Mouse (Mus musculus): Measurements from ENCODE around the gene Gm45716. TPM values are rescaled to one million over a fixed set of nuclear protein-coding genes. Genes with fewer than 3 reads are reported as not detected.

Gm45716 gene
- polyA plus RNA-seq, 1 experiment from 2014 or later = 49.5 TPM

DNA sequence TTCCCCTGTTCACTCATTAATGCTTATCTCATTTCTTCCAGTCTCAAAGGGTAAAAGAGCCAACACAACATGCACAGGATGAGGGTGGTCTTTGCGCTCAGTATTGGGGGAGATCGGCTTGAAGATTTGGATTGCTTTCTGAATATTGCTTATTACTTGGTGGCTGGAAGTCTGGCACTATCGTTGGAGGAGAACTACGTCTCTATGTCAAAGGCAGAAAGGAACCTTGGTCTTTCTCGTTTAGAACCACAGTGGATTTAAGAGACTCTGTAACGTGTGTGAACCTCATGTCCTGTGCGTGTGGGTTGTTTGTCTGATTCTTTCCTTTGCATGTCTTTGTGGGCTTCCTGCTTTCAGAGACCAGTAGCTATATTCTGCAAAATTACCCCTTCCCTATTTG, 63.2 kb downstream of the Gm45716 start:
- Histone ChIP-seq H3K4me3 (peak overlapping the region; percentile 74), H3K36me3 (peaks cover 3% of the 10 kb centered on the region; the same call in 1 of the 2 replicates), H3K27ac (ENCODE audit: poor library complexity, severe bottlenecking) (peak overlapping the region; percentile 84; the same call in 1 of the 2 replicates), H3K4me2 (peak overlapping the region; percentile 80), H3K9ac (peak overlapping the region; percentile 93), H3K9me3 (replicated peaks) (no peaks in the 10 kb centered on the region), H3K4me1 (replicated peaks) (peaks cover 48% of the 10 kb centered on the region), H3K27me3 (replicated peaks) (no peaks in the 10 kb centered on the region)
- no peak for ATAC-seq (ENCODE audit: insufficient number of reproducible peaks, low FRiP score)
- 36% methylated on average over 7 of the region's 7 CpGs for WGBS

DNA sequence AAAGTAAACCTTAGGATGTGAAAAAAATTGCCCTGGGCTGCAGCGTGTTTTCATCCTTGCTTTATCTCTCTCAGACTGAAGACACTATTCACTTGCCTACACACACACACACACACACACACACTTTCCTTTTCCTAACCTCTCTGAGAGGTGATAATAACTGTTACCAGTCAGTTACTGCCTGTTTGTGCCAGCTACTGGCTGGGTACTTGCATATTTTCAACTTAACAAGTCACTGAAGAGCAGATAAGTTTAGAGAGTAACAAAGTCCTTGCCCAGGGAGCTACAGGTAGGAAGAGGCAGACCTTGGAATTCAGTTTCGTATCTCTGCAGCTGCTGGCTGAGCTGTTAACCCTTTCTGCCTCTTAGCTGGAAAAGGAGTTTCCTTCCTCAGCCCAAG, 64.4 kb downstream of the Gm45716 start:
- peak overlapping the region; percentile 76 for H3K27ac ChIP-seq (ENCODE audit: poor library complexity, severe bottlenecking)
- H3K4me3 ChIP-seq = peak overlapping the region; percentile 11
- H3K9me3 ChIP-seq (replicated peaks) = no peaks in the 10 kb centered on the region
- H3K9ac ChIP-seq = peak overlapping the region; percentile 62
- H3K36me3 ChIP-seq = peaks cover 3% of the 10 kb centered on the region; the same call in 1 of the 2 replicates
- H3K27me3 ChIP-seq (replicated peaks) = no peaks in the 10 kb centered on the region
- 7% methylated on average over 2 of the region's 2 CpGs for whole genome bisulfite sequencing
- ATAC-seq (ENCODE audit: insufficient number of reproducible peaks, low FRiP score) = no peak
- peaks cover 58% of the 10 kb centered on the region for H3K4me1 ChIP-seq (replicated peaks)
- H3K4me2 ChIP-seq = peak overlapping the region; percentile 52

DNA sequence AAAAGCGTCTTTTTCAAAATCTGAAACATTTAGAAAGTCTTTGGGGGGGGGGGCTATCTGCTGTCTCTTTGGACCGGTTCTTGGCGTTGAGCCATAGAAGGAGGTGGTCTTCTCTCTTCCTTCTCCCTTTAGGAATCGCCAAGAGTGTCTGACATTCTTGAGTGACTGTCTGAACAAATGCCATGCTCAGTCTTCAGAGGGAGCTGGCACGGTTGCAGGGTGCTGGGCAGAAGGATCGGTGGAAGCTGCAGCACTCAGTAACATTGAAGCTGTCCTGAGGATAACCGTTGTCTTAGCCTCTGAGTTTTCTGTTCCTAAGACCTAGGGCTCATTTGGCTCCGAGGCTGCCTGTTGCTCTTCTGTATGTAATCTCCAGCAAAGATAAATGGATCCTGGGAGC, 64.9 kb downstream of the Gm45716 start:
- Histone ChIP-seq H3K4me1 (replicated peaks) (peaks cover 63% of the 10 kb centered on the region), H3K9ac (peak overlapping the region; percentile 62), H3K27me3 (replicated peaks) (no peaks in the 10 kb centered on the region), H3K27ac (ENCODE audit: poor library complexity, severe bottlenecking) (peak overlapping the region; percentile 76), H3K4me3 (peak overlapping the region; percentile 11), H3K4me2 (peak overlapping the region; percentile 52), H3K36me3 (peaks cover 4% of the 10 kb centered on the region), H3K9me3 (replicated peaks) (no peaks in the 10 kb centered on the region)
- ATAC-seq (ENCODE audit: insufficient number of reproducible peaks, low FRiP score) = no peak
- 27% methylated on average over 8 of the region's 8 CpGs for WGBS

DNA sequence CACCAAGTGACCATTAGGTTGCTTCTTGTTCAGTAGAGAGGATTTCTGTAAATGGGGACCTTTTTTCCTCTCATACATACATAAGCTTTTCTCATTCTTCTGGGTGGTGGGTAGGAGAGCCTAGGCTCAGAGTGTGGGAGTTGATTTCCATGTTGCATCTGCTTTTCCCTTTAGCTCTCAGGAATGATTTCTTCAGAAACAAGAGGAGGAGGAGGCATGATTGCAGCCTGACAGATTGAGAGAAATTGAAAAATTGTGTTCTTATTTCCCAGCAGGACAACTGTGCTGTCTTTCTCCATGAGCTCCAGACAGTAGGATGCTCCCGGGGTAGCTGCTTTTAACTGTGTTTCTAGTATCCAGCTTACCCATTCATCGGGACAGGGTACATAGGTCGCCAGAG, 67.1 kb downstream of the Gm45716 start:
- H3K27ac ChIP-seq (ENCODE audit: poor library complexity, severe bottlenecking) = peak overlapping the region; percentile 97
- 86% methylated on average over 3 of the region's 3 CpGs for WGBS
- no peak overlapping the region for H3K9ac ChIP-seq
- peaks cover 11% of the 10 kb centered on the region for H3K36me3 ChIP-seq
- ATAC-seq (ENCODE audit: insufficient number of reproducible peaks, low FRiP score) = no peak
- no peaks in the 10 kb centered on the region for H3K27me3 ChIP-seq (replicated peaks)
- H3K4me3 ChIP-seq = no peak overlapping the region
- H3K9me3 ChIP-seq (replicated peaks) = no peaks in the 10 kb centered on the region
- no peak overlapping the region for H3K4me2 ChIP-seq
- peaks cover 73% of the 10 kb centered on the region for H3K4me1 ChIP-seq (replicated peaks)

DNA sequence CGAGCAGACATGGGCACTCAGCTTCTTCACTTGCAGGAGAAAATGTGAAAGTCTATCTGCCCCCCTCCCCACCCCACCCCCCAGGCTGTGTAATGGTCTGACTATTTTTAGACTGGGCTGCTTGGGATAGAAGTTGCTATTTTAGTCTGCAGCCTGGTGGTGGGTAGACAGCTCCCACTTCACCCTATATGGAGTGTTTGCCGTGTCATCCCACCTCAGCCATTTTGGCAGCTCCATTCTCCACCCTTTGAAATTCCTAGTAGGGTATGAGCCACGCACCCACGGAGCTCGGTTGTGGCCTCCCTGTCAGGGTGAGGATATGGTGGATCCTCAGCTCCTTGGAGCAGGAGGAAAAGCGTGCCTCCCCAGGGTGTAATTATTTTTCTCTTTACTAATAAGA, 68.2 kb downstream of the Gm45716 start:
- H3K4me1 ChIP-seq (replicated peaks) = peaks cover 72% of the 10 kb centered on the region
- ATAC-seq (ENCODE audit: insufficient number of reproducible peaks, low FRiP score) = peak; percentile 83
- WGBS = 20% methylated on average over 6 of the region's 6 CpGs
- no peaks in the 10 kb centered on the region for H3K9me3 ChIP-seq (replicated peaks)
- H3K36me3 ChIP-seq = peaks cover 21% of the 10 kb centered on the region
- H3K27me3 ChIP-seq (replicated peaks) = no peaks in the 10 kb centered on the region
- peak overlapping the region; percentile 61 for H3K4me2 ChIP-seq
- H3K27ac ChIP-seq (ENCODE audit: poor library complexity, severe bottlenecking) = peak overlapping the region; percentile 97
- H3K9ac ChIP-seq = peak overlapping the region; percentile 62
- peak overlapping the region; percentile 12; the same call in 1 of the 2 replicates for H3K4me3 ChIP-seq

DNA sequence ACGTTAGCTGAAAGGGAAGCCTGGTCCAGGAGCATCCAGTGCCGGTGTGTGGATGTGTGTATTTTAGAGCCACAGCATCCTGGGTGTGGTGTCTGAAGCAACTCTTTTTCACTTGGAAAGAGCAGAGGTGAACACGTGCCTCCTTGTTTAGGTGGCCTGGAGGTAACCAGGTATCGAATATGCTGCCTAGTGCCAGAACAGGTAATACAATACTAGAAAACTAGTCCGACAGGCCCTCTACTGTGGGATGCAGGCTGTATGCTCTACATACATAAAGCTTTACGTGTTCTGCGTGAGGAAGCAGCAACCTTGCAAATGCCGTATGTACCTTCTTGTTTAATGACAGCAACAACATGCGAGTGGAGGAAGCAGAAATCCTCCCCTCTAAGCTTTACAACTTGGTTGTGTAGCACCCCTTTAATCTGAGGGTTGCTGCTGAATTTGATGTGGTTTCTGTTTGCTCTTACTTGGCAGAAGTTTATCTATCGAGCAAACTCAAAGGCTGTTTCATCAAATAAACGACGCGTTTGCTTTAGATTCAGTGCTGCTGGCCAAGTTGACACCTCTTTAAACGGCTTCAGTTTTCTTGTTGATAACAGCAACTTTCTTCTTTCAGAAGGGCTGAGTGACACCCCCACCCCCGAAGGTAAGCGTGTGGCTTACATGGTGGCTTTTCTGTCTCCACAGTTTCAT, 69.5 kb downstream of the Gm45716 start:
- no peak for ATAC-seq (ENCODE audit: insufficient number of reproducible peaks, low FRiP score)
- Histone ChIP-seq H3K4me1 (replicated peaks) (peaks cover 65% of the 10 kb centered on the region), H3K9ac (no peak overlapping the region), H3K4me2 (no peak overlapping the region), H3K4me3 (no peak overlapping the region), H3K27me3 (replicated peaks) (no peaks in the 10 kb centered on the region), H3K27ac (ENCODE audit: poor library complexity, severe bottlenecking) (peak overlapping the region; percentile 97), H3K9me3 (replicated peaks) (no peaks in the 10 kb centered on the region), H3K36me3 (peaks cover 33% of the 10 kb centered on the region)
- WGBS = 61% methylated on average over 16 of the region's 16 CpGs

DNA sequence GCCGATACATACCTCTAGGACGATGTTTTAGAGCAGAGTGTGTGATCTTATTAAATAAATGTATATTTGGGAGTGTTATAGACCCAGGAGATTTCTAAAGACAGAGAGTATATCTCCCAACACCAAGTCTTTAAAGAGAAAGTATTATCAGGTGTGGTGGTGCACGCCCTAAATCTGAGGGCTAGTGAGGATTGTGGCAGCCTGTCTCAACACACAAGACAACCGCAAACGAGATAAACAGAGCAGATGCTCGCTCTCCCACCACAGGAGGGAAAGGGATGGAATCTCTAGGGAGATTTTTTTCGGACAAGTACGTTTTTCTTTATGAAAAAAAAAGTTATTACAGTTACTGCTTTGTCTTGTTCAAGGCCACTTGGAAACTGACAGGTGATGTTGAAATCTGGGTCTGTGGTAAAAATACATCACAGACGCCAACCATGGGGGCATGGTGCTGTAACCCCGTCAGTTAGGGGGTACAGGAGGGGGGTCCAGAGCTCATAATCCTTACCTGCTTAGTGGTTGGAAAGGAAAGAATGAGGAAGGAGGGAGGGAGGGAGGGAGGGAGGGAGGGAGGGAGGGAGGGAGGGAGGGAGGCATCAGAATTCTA, 70.9 kb downstream of the Gm45716 start:
- 43% methylated on average over 10 of the region's 10 CpGs for WGBS
- Histone ChIP-seq H3K4me1 (replicated peaks) (peaks cover 51% of the 10 kb centered on the region), H3K27ac (ENCODE audit: poor library complexity, severe bottlenecking) (peak overlapping the region; percentile 36; the same call in 1 of the 2 replicates), H3K4me3 (no peak overlapping the region), H3K9ac (no peak overlapping the region), H3K4me2 (no peak overlapping the region), H3K9me3 (replicated peaks) (no peaks in the 10 kb centered on the region), H3K27me3 (replicated peaks) (no peaks in the 10 kb centered on the region), H3K36me3 (peaks cover 48% of the 10 kb centered on the region)
- ATAC-seq (ENCODE audit: insufficient number of reproducible peaks, low FRiP score) = no peak

DNA sequence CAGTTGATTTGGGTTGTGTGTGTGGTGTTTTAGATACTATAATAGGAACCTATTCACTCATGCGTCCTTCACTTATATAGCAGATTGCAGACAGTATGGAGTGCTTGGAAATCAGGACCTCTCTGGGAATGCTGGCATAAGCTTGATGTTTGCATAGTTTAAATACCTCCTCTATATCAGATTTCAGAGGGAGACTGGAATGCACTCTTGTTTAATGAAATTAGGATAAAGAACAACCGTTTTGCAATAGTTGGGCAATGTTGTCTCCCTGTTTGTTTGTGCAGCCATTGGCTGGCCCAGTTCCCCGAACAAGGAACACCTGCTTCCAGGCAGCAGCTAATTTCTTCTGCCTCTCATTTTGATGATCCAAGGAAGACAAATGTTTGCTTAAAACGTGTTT, 71.6 kb downstream of the Gm45716 start:
- no peaks in the 10 kb centered on the region for H3K9me3 ChIP-seq (replicated peaks)
- H3K4me1 ChIP-seq (replicated peaks) = peaks cover 45% of the 10 kb centered on the region
- no peaks in the 10 kb centered on the region for H3K27me3 ChIP-seq (replicated peaks)
- no peak overlapping the region for H3K4me2 ChIP-seq
- no peak overlapping the region for H3K9ac ChIP-seq
- no peak overlapping the region for H3K4me3 ChIP-seq
- WGBS = 46% methylated on average over 4 of the region's 4 CpGs
- H3K36me3 ChIP-seq = peaks cover 54% of the 10 kb centered on the region
- no peak for ATAC-seq (ENCODE audit: insufficient number of reproducible peaks, low FRiP score)
- 0 out of 2 replicates have a peak overlapping the region, but pooled peaks have one; percentile 36 for H3K27ac ChIP-seq (ENCODE audit: poor library complexity, severe bottlenecking)

DNA sequence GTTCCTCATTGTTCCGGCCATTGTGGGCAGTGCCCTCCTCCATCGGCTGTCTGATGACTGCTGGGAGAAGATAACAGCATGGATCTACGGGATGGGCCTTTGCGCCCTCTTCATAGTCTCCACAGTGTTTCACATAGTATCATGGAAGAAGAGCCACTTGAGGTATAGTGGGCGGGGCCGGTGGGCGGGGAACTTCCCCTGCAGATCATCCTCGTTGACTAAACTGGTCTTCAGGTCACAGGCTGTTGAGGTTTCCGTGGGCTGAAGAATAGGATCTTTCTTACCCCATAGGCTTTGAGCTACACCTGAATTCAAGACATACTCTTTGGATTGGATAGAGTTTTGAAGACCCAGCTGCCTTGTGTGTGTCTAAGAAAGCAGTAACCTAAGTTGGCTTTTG, 72.3 kb downstream of the Gm45716 start:
- 74% methylated on average over 9 of the region's 9 CpGs for WGBS
- H3K36me3 ChIP-seq = peaks cover 59% of the 10 kb centered on the region
- H3K4me3 ChIP-seq = no peak overlapping the region
- no peak overlapping the region for H3K4me2 ChIP-seq
- ATAC-seq (ENCODE audit: insufficient number of reproducible peaks, low FRiP score) = no peak
- no peak overlapping the region for H3K27ac ChIP-seq (ENCODE audit: poor library complexity, severe bottlenecking)
- peaks cover 42% of the 10 kb centered on the region for H3K4me1 ChIP-seq (replicated peaks)
- H3K9ac ChIP-seq = no peak overlapping the region
- H3K9me3 ChIP-seq (replicated peaks) = no peaks in the 10 kb centered on the region
- no peaks in the 10 kb centered on the region for H3K27me3 ChIP-seq (replicated peaks)

DNA sequence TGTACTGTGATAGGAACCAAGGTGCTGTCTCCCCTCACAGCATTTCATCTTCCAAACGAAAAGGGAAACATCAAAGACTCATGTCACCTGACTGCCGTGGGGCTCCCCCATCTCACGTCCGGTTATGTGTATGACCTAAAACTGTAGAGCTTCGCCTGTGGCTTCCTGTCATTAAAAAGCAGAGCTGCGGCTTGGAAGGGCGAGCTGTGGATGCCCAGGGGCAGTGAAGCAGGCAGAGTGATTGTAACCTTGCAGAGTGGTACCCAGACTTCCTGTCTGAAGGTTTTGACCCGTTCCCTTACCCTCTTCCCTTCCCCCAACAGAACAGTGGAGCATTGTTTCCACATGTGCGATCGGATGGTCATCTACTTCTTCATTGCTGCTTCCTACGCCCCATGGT, 76.7 kb downstream of the Gm45716 start:
- WGBS = 79% methylated on average over 11 of the region's 11 CpGs
- Histone ChIP-seq H3K36me3 (peaks cover 83% of the 10 kb centered on the region), H3K27ac (ENCODE audit: poor library complexity, severe bottlenecking) (no peak overlapping the region), H3K27me3 (replicated peaks) (no peaks in the 10 kb centered on the region), H3K9me3 (replicated peaks) (no peaks in the 10 kb centered on the region), H3K4me2 (no peak overlapping the region), H3K4me3 (no peak overlapping the region), H3K4me1 (replicated peaks) (peaks cover 7% of the 10 kb centered on the region), H3K9ac (no peak overlapping the region)
- no peak for ATAC-seq (ENCODE audit: insufficient number of reproducible peaks, low FRiP score)

DNA sequence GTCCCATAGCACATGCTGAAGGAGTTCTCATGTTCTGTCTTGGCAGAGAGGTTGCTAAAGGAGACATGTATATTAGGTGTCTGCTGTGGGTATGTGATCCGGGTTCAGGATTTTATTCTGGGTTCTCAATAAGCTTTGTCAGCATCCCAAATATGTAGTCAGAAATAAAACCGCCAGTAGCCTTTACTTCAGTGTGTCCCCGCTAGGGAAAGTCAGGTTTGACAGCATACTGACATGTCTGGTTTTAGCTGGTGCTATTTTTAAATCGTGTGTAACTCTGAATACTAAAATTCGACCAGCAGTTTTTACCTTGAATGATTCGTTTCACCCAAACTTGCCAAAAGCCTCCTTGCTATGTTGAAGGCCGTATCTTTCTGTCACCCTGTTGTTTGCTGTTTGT, 78.1 kb downstream of the Gm45716 start:
- H3K9ac ChIP-seq = no peak overlapping the region
- no peak overlapping the region for H3K4me3 ChIP-seq
- H3K9me3 ChIP-seq (replicated peaks) = no peaks in the 10 kb centered on the region
- H3K36me3 ChIP-seq = peaks cover 88% of the 10 kb centered on the region
- peaks cover 6% of the 10 kb centered on the region for H3K4me1 ChIP-seq (replicated peaks)
- ATAC-seq (ENCODE audit: insufficient number of reproducible peaks, low FRiP score) = no peak
- no peak overlapping the region for H3K4me2 ChIP-seq
- WGBS = 61% methylated on average over 7 of the region's 7 CpGs
- peak overlapping the region; percentile 33 for H3K27ac ChIP-seq (ENCODE audit: poor library complexity, severe bottlenecking)
- H3K27me3 ChIP-seq (replicated peaks) = no peaks in the 10 kb centered on the region

Data from heart, embryonic 12.5 days (tissue).